Mouse (Mus musculus) CD4-positive, CD25-positive, alpha-beta regulatory T cell, adult 2 months (primary cell): ENCODE data around the gene Mif.
A peak's percentile ranks its signal among the peaks of the same experiment; 100 is the strongest.
"Not testable (repeated sequence)": the region's sequence is repeated elsewhere in the genome, so short reads cannot be mapped to it uniquely, and the experiment has no call there.

ENCODE experiments used
- DNase-seq: peaks from one replicate; pipeline ENCODE4 v3.0.0-alpha.2; 2012; ENCODE audit warnings: low read depth, low spot score

Mif gene

DNA sequence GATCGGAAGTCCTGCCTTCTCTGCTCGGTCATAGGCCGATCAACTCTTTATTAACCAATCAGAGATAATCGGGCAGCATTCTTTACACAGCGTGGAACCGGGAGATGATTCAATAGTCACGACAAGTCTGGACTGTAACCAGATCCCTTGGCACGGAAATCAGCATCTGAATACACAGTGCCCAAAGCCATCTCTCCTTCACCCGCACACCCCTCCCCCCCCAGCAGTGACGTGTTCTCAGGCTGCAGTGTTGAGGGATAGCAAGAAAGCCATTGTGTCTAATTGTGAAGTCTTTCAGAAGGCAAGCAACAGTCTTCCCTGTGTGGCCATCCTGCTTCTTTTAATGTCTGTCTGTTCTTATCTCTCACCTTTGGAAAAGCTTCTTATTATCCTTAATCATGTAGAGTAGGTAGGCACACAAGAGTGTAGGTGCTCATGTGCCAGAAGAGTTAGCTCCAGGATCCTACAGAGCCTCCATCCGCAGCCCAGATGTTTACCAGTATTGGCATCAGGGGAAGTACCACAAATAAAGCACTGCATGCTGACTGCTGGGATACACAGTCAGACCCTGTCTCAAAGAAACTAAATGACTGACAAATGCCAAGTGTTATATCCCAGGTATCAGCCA is 13.0 kb upstream of the Mif start:
- DNase-seq, result peak; percentile 40

DNA sequence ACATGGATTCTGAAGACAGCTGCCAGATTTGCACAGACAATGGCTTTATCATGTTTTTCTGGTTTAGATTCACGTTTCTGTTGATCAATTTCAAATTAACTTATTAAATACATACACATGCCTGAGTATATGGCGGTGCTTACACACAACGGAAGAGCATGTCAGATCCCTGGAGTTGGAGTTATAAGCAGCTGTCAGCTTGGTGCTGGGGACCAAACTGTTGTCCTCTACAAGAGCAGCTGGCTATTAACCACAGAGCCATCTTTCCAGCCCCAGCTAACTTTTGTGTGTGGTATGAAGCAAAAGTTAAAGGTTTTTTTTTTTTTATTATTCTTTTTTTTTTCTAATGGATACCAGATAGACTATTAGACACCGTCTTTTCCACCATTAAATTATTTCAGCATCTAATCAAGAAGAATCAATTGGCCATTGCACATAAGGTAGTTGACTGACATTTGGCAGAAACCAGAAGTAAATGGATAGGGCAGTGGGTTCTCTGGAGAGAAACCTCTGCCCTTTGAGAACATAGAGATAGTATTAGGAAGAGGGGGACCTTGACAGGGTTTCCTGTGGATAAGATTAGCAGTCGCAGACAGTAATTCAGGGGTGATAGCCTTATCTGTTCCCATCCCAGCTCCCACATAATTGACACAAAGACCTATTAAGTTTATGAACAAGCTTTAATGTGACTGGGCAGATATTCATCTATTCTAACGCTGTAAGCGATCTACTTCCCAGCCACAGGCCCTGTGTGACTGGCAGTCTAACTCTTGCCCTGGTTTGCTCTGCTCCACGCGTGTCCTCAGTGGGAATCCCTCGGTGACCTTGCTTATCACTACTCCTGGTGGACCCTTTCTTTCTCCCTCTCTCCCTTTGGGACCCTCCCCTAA is 12.2 kb upstream of the Mif start:
- DNase-seq, result no peak

DNA sequence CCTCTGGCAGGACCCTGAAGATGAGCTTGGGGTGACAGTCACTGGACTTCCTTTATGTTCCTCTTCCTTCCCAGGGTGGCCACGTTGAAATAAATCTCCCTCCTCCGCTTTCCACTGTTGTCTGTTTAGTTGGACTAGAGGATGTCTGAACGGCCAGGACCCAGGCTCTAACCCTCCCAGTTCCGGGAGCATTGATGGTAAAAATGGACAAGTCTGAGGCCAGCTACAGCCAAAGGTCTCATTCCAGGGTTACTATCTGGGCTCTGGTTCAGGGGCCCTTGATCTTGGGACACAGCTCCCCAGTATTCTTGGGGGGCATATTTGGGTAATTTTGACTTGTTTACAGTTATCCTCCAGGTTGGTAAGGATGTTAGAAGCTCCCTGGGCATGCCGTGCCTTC is 1.5 kb upstream of the Mif start:
- DNase-seq, result no peak

DNA sequence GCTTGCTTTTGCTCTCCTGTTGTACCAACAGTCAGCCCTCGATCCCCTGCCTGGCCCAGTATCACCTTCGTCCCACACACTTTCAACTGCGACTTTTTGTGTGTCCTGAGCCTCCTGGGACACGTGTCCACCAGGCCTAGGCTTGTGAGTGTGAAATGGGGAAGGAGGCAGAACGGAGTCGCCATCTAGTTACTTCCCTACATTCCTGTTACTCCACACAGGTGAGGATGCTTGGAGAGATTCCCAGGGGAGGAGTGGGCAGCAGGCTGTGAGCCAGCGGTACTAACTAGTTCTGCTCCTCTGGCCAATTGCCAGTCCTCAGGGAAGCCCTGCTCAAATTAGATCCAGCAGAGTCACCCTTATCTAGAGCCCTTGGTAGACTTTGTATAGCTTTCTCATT is 706 bp upstream of the Mif start:
- no peak for DNase-seq

DNA sequence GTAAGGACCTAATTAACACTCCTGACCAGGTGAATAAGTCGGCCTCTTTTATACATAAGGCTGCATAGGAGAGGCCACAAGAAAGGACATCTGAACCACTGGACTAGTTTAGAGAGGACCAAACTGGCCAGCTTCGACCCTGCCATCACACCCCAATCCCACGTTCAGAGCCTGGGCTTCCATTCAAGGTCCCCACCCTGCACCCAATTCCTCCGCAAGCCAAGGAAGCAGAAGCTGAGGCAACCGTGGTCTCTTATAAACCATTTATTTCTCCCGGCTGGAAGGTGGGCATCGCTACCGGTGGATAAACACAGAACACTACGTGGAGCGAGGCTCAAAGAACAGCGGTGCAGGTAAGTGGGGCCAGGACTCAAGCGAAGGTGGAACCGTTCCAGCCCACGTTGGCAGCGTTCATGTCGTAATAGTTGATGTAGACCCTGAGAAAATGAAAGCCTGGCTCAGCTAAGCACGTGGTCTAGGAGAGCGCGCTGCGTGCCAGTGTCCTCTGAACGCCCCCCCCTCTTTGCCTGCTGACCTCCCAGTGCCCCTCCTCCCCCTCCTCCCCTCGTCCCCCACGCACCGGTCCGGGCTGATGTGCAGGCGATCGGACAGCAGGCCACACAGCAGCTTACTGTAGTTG is 813 bp downstream of the Mif start:
- DNase-seq, result peak; percentile 57

DNA sequence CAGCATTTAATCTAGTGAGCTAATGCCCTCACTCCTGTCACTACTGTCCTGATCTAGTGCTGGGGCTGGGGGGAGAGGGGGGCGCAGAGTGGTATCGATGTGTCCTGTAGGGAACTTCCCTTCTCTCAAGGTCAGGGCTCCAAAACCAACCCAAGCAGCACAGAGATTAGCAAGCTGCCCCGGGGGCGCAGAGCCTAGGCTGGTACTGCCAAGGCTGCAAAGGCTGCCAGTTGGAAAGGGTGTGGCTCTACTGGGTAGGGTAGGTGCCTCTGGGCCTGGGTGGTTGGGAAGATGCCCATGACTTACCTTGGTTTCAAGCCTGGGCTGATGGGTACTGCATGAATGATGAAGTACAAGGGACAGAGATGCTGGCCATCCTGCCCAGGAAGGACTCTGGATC is 2.4 kb downstream of the Mif start:
- DNase-seq, result no peak

DNA sequence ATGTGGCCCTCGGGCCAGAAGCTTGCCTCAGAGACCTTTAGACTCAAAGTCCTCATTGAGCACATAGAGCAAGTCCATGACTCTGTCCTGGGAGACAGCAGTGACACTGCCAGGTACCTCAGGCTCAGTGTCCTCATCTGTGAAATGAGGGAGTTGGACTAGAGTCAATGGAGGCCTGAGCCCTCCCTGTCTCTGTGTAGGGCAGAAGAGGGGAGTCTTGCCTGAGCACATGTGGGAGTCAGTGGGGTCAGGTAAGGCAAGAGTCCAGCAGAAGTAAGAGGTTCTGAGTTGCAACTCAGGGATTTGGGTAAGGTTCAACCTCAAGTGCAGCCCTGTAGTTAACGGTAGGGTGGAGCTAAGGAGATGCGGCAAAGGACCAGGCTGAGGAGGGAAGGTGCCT is 3.1 kb downstream of the Mif start:
- DNase-seq, result no peak

DNA sequence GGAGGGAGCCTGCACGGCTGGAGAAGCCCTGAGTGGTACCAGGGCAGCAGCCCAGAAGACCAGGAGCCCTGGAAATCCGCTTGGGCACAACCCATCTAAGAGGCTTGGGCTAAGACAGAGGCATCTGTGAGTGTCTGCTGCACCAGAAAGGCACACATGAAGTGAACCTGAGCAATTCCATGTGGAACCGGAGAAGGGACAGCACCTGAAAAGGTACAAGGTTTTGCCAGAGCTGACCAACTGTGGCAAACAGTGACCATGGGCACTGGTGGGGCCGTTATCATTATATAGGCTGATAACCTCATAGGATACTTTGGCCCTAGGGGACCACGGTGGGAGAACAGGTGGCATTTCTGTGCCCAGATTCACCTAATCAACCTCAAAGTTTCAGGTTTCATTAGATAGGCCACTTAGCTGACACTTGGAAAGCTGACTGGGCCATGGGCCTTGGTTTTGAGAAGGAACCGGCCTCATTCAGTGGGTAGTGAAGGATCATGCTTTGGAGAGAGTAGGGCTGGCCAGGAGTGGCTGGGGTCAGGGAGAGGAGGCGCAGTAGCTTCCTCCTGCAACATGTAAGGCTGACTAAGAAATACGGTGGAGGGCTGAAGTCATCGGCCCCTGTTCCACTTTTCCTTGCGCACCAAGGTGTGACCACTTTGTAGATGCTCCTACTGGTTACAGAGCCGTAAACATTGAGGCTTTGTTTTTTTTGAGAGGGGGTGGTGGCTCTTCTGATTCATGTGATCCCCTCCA is 3.7 kb downstream of the Mif start:
- no peak for DNase-seq

DNA sequence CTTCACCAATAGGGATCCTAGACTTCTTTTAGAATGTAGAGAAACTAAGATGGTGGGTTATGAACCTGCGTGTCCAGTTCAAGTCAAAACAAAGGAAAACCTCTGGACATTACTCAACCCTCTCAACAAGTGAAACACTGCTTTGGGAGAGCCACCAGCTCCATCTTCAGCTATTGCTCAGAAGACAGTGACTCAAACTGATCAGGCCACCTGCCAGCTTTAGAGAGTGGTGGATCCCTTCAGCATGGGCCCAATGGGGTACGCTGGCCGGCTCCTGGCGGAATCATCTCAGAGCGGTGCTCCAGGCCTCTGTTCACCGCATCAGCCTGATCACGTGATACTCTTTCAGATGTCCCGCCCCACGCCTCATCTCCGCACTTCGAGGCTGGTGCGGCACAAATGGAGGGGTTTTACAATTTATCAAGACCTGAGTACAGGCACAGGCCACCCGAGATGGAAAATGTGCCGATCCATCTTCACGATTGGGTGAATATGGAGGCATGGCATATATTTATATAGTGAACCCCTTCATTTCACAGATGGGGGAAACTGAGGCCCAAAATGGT is 4.5 kb downstream of the Mif start:
- no peak for DNase-seq

DNA sequence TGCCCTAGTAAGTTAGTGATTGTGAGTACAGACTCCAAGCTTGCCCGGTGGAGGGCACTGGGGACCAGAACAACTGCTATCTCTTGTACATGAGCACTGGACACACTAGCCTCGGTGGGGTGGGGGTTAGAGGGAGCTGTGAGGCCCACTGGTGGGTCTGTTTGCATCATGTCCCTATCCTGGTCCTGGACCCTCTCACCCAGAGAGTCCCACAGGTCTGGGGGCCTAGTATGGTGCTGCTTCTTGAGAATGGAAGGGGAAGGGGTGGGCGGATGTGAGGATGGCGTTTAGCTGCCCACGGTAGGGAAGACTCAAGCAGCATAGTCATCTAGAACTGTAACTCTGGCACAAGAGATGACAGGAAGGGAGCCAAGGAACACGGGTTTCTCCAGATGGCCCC is 5.2 kb downstream of the Mif start:
- DNase-seq, result no peak

DNA sequence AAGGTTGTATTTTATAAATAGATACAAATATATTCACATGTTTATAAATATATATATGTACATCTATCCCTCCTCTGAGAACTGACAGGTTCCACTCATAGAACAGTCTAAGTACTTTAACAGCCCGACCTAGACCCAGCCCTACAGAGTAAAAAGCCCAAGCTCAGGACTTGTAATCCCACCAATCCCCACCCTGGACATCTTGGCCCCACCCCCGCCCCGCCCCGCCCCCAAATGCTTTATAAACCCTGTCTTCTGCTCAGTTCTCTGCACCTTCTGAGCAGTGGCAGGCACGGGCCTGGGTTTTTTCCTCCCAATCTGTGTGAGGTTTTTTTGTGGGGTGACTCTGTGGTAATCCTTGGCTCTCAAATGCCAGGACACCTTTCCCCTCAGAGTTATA is 5.9 kb downstream of the Mif start:
- no peak for DNase-seq

DNA sequence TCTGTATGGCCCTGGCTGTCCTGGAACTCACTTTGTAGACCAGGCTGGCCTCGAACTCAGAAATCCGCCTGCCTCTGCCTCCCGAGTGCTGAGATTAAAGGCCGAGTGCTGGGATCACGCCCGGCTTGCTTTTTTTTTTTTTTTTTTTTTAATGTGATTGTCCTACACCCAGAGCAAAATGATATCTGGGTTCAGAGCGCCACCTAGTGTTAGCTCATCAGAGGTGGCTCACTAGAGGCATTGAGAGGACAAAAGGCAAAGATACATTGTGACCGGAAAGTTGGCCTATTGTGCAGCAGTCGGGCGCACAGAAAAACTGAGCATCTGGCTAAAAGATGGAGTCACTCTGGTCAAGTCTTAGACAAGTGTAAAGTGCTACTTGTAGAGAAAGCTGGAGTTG is 6.6 kb downstream of the Mif start:
- DNase-seq, result peak; percentile 91

DNA sequence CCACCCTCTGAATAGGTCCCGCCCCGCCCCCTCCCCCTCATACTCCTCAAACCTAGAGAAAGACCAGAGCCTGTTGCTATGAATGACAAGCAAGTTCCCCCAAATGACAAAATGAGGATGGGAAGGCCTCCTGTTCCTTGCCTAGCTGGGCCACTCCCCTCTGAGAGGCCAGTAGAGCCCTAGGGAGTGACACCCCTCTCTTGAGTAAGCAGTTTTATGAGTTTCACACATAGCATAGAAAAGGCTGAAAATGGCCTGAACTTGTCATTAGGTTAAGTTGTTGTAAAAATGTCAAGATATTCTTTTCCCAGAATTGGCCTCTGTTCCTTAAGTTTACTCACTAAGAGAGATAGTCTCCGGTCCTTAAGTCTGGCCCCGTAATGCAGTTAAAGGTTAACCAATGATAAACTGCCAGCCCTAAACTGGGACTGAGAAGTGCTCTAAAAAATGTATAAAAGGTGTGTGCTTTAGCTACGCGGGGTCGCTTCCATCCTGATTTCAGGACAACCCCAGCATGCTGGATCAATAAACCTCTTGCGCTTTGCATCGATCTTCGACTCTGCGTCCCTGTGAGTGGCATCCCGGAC is 7.4 kb downstream of the Mif start:
- DNase-seq, result no peak

DNA sequence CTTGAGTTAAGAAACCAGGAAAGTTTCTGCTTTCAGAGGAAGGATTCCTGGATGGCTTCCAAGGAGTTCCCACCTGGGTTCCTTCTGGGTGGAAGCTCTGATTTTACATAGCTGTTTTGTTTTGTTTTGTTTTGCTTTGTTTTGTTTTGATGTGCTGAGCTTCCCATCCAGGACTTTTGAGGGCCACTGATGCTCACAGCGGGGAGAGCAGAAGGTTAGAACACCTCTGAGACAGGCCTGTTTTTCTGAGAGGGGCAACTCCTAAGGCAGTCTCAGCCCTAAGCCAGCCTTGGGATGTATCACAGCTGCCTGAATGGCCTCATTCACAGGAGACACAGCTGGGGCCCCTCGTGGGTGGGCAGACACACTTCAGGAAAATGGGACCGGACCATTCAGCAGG is 8.4 kb downstream of the Mif start:
- no peak for DNase-seq

DNA sequence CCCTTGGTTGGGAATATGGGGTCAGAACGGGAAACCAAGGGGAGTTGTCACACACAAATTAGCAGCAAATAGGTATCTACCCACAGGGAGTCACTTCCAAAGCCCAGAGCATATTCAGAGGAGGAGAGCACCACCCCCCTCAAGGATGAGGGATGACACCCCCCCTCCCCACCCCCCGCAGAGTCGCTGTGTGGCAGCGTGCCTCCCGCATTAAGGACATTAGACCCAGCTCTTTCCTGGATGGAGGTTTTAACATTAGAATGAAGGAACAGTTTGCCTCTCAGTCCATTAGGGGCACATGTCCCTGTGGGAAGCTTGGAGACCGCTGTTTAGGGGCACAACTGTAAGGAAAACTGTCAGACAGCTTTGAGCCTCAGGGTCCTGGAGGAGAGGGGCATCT is 9.0 kb downstream of the Mif start:
- DNase-seq, result no peak

DNA sequence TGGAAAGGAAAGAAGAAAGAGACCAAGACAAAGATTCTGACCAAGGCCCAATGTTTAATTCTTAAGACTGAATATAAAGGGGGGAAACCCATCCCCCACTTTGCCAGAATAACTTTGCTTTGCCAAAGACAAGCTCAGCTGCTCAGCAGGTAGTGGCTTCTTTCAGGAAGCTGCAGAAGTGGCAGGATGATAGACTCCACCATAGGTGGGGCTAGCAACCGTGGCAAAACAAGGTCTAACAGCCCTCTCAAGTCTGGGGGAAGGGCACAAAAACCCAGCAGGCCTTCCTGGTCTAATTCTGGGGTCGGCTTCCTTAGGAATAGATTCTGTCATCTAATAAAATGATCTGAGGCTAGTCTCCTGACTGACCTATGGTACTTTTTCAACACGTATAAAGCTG is 11.7 kb downstream of the Mif start:
- DNase-seq, result peak; percentile 31

DNA sequence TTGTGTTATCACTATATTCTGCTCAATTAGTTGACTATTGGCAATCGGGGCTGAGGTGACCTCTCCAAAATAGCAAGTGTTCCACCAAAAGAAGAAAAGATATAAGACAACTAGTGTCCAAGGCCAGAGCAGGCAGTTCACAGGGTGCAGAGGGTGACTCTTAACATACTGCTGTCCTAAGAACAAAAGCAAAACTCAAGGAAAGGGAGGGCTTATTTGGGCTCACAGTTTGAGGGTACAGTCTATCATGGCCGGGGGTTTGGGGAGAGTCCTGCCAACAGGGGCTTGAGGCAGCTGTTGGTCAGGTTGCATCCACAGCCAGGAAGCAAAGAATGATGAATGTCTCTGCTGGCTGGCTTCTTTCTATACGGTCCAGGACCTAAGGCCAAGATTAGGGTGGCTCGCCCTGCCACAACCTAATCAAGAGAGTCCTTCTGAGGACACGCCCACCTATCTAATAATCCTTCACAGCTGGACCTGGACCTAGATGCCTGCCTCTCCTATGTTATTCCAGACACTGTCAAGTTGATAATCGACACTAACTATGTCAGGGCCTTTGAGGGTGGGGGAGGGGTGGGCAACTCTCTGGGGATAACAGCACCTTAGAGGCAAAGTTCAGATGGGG is 14.6 kb downstream of the Mif start:
- no peak for DNase-seq

DNA sequence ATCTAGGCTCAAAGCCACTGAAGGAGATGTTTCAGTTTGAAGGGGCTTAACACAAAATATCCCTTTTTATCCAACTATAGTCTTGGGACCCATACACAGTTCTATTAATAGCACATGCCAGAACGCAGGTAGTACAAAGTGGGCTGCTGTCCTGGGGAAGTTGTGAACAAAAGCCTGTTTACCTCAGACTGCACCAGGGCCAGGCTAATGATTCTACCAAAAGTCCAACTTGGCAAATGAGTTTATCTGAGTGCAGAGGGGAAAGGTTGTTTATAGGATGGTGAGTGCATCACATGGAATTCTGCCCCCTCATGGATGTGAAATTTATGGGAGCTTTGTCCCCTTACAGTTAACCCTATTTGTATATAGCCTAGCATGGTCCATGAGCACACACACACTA is 15.2 kb downstream of the Mif start:
- no peak for DNase-seq

DNA sequence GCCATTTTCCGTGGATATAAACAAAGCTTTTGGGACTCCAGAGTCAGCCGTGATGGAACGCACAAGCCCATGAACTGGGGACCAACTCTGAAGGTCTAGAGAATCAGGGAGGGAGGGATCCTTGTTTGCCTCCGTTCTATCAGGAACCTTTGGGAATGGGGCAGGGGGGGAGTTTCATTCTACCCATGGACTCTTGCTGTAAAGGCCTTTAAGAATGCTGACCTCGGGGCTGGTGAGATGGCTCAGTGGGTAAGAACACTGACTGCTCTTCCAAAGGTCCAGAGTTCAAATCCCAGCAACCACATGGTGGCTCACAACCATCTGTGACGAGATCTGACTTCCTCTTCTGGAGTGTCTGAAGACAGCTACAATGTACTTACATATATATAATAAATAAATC is 16.1 kb downstream of the Mif start:
- DNase-seq, result not testable (repeated sequence)

DNA sequence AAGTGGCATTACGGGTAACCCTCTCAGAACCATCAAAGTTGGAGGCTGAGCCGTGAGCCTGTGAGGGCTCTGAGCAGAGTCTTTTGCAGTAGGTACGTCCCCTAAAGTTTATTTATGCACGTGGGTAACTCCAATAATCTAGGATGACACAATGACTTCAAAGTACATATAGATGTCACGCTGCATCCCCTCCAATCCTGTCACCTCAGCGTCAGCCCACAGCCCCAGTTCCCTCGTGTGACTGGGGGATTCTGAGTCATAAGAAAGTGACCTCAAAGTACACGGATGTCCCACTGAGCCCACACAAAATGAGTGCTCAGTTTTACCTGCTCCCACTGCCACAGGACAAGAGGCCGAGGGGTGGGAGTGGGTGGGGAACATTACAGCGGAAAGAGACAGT is 20.9 kb downstream of the Mif start:
- DNase-seq, result peak; percentile 71

DNA sequence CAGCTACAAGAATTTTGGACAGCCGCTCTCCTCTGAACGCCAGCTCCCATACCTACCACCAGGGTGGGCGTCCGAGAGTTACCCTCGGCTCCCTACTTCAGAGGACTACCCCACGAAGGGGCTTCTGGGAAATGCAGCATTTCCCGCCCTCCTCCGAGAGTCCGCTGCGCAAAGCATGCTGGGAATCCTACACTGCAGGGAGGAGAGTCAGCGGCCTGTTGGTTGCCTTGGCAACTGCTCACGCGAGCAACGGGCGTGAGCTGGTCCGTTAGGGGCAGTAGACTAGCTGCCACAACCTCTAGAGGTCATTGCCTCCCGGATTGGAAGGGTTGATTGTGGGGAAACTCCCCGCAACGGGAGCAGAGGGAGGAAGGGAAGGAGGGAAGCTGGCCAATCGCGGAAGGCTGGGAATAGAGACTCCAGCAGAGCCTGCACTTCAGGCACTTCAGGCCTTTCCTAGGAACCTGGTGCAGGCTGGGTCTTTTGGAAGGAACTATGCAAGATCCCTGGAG is 22.7 kb downstream of the Mif start, which contains the start of gene Gstt2:
TSS of gene Gstt2 (minus strand) at position 177 of the 512 bp plus-strand sequence.
- DNase-seq, result peak; percentile 81
